Mouse (Mus musculus) adrenal gland, adult (tissue): ENCODE measurements around the gene Ajm1.

Experiments
- DNase-seq, 2 experiments: peaks; one replicate each; pipeline ENCODE4 v3.0.0; 2022 to 2023; ENCODE audit warnings: low spot score in 1 of 2; ENCODE audit not compliant: inconsistent age in 2 of 2

Gene Ajm1

DNA sequence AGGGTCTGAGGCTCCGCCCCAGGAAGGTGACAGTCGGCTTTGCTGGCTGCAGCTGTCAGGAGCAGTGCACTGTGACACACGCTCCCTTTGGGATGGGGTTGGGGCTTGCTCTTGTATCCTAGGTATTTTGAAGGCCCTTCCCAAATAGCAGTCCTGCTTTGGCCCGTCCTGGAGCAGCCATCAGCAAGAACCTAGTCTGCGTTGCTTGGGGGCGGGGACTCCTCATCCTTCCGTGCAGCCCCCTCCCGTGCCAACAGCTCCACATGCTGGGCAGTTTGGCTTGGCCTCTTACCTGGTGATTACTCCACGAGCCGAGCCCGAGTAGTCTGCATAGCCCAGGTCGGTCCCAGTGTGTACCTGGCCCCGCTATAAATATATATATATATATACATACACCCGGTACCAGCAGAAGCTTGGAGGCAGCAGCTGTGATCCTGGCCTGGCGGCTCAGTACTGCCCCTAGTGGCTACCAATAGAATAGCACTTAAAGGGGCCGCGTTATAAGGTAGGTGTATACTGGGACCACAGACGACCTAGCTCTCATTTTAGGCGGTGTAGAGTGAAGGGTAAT lies at the start of gene Ajm1:
Gene Ajm1 (minus strand): TSS at position 464 of the 571 bp plus-strand sequence.
- DNase-seq = peak; percentile 68 to 90

DNA sequence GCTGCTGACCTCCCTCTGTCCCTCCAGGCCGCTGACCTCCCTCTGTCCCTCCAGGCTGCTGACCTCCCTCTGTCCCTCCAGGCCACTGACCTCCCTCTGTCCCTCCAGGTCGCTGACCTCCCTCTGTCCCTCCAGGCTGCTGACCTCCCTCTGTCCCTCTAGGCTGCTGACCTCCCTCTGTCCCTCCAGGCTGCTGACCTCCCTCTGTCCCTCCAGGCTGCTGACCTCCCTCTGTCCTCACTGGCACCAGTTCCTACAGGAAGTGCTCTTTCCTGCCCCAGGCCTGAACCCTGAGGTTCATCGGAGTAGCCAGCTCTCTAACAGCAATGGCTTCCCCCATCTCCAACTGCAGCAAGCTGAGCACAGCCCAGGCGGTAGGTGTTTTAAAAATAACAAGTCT lies 47.2 kb upstream of the Ajm1 start:
- peak in 1 of 2 experiments; percentile 58 for DNase-seq

DNA sequence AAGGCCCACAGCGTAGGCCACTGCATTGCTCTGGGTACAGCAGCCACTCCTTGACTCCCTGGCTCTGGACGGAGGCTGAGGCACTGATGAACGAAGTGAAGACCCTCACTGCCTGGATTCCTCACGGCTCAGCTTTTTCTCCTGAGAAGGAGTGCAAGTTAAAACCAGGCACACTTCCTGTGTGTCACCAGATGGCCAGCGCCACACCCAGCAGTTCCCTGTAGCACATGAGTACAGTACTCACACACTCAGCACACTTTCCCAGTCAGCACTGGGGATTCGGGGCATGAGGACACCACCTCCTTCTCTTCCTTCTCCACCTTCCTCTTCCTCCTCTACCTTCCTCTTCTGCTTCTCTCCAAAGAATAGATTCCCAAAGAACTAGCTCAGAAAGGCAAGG lies 46.3 kb upstream of the Ajm1 start, which contains the start of gene Fcna:
Gene Fcna (minus strand): TSS at position 220 of the 400 bp plus-strand sequence.
- DNase-seq = no peak

DNA sequence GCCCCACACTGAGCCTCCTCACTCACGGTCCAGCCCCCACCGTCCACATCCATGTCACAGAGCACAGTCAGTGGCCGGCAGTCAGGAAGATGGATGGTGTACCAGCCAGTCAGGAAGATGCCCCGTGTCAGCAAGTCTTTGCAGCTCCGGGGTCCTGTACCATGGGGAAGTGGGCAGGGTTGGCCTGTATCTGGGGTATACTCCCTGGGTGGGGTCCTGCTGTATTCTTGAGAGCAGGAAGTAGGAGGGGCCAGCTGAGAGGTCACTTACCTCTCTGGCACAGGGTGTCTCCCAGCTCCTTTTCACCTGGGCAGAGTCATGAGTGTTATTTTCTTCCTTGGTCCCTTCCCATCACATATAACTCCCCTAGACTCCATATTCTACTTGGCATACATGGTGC lies 44.4 kb upstream of the Ajm1 start:
- DNase-seq = no peak

DNA sequence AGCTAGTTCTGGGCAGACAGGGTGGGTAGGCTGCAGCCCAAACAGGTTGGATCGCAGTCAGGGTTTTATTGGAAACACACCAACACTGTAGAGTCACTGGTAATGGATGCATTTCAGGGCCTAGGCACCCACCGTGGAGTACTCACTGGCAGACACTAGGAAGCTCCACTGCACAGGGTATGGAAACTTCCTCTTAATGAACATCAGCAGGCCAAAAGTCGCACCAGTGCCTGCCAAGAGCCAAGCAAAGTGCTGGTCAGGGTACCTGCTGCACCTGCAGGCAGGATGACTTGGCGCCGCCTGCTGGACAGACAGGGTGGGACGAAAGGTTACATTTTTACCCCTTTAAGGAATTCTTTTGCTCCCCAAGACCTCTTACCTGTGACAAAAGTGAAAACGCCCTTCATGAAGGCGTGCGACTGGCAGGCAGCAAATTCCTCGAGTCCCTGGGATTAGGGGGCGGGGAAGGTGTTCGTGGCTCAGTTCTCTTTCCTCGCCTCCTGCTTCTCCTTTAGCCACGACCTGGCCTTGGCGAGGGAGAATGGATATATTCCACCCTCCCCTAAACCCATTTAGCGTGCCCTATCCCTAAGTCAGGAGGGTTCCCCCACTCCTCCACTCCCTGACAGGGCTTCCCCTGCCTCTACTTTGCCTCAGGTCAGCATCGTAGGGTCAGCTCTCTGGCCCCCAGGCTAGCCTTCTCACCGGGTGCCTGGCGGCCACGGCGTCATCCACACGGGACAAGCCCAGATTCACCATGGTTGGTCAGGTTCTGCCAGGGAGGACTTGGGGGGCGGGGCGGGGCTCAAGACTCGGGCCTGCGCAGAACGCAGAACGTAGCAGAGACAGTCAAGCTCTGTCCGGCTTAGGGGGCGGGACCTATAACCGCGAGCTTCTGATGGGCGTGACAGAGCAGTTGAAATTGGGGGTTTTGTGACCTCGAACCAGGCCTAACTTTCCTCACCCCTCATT lies 40.0 kb upstream of the Ajm1 start, which contains the start of gene Tmem141:
Gene Tmem141 (minus strand): TSS at position 777 of the 972 bp plus-strand sequence.
- peak; percentile 95 to 97 for DNase-seq

DNA sequence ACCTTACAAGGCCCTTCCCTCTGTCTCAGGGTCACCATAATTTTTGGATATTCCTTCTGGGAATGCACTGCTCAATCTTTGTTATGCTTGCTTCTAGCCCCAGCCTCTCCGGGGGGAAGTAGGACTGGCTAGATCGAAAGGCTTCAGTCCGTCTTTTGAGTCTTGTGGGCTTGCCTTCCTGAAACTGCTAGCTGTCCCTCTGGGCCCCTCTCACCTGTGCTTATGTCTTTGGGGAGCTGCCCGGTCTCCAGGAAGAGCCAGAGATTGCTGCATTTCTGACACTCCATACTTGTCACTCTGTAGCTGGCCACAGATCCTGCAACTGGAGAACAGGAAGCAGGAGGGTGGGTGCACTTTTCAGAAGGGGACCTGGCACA lies 39.3 kb upstream of the Ajm1 start:
- no peak for DNase-seq

DNA sequence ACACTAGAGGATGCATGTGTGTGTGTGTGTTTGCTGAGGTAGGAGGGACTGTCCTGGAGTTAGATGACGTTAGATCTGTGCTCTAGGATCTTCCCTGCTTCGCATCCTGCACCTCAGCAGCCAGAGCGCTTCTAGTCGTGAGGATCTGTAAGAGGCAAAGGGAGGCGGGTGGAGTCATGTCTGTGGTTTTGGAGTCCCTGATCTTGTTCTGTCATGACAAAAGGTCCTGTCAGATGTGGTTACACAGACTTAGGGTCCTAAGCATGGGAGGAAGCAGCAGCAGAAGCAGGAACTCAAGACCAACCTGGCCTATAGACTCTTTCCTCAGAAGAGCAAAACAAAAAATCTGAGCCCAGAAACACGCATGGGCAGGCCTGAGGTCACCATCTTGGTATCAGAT lies 38.8 kb upstream of the Ajm1 start:
- no peak for DNase-seq

DNA sequence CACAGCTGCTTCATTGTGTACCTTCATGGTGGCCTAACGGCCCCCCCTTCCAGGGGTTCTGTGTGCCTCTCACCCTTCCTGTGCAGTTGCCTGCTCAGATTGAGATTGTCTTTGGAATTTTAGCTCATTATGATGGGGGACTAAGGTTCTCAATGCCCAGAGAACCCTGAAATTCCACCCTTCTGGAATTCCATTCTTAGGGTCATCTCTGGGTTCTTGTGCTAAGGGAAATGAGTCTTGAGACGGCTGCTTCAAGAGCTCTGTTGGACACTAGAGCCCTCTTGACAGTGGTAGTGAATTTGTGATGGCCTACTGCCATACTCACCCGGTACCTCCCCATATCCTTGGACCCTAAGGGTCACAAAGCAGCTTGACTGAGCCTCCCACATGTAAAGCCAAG lies 36.0 kb upstream of the Ajm1 start, which contains the start of gene Ccdc183:
Gene Ccdc183 (minus strand): TSS at position 101 of the 400 bp plus-strand sequence.
- DNase-seq = no peak

DNA sequence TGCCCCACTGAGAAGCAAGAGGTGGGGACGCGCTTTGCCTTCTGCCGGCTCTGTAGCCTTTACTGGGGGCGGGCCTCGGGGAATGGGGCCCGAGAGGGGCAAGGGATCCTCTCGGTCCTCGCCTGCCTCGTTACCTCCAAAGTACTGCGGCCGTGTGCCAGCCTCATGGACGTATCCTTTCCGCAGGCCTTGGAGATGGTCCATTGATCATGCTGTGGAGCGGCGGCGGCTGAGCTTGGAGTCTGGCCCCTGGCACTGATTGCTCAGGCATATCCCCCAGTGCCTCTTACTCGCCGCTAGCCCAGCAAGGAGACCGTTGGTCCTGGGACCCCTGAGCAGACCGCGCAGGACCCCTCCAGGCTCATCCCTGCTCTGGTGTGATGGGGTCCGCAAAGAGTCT lies 34.8 kb upstream of the Ajm1 start:
- DNase-seq = no peak

DNA sequence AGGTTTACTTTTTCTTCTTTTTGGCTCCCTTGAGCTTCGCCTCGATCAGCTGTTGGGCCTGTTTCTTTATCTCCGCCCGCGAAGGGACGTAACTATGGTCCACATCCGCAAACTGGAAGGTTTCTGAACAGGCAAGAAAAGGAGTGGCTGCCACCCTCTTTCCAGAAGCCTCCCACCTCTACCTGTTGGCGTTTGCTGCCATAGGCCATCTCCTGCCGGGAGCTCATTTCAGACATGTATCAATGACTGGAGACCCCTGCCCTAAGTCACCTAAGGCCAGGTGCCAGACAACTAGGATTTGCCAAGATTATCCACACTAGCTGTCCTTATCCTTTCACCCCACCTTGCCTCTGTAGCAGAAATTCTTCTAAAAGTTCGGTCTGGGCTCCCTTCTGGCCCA lies 27.1 kb upstream of the Ajm1 start:
- no peak for DNase-seq

DNA sequence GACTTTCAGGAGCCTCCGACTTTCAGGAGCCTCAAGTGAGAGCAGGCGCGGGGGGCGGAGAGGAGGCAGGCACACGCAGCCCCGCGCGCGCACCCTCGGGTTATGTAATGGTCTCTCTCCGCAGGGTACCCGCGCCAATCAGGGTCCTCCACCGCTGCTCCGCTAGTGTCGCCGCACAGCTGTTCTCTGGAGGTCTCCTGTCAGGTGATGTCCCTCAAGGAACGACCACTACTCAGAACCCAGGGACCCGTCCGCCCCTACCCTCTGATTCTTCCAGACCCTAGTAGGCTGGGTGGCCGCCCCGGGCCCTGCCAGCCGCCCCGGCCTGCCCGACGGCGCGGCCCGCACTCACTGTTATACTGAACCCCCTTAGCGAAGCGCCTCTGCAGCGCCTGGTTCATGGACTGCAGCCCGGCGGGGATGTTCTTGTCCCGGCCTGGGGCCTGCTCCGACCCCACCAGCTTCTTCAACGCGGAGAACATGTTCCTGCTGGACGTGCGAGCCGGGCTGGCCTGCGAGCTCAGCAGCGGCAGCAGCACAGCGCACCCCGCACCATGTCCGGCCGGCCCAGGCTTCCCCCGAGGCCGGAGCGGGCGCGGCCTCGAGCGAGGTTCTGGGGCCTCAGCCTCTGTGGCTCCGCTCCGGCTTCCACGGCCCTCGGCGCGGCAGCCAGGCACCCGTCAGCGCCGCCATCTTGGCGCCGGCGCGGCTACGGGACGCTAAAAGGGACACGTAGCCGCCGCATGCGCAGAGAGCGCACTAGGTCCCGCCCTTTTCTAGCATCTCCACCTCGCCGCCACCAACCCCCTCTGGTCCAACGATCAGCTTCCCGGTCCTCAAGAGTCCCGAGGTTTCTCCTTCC lies 26.4 kb upstream of the Ajm1 start, which contains the start of gene Rabl6:
Gene Rabl6 (minus strand): TSS at position 761 of the 862 bp plus-strand sequence.
- DNase-seq = peak; percentile 91 to 97

DNA sequence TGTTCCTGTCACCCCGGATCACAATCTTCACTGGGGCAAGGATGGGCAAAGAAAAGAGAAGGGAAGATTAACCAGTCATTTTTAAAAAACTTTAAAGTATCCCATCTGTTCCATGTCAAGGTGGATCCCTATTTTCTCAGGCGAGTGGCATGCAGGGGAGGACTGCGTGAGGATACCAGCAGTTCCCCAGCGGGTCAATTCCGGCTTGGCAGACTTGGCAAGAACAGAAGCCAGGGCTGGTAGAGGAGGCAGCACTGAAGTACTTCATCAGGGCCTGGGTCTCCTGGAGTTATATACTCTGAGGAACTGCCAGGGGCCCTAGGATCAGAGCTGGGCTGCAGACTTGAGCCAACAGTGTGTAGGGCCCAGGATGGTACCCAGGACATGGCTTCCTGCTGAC lies 21.0 kb upstream of the Ajm1 start:
- no peak for DNase-seq

DNA sequence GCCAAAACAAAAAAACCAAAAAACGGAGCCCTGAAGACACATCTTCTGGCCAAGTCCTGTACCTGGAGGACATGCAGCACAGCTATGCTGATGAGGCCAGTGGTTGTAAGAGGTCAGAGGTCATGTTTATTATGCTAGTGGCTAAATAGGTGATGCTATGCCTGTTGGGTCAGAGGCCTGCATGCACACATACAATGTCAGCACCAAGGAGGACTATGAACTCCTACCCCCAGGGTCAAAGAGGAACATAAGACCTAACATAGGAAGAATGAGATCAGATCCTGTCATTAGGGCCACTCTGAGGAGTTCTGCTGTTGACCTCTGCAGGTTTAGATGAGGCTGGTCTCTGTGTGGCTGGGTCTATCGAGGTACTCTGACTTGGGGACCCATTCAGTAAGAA lies 18.5 kb upstream of the Ajm1 start:
- DNase-seq = no peak

DNA sequence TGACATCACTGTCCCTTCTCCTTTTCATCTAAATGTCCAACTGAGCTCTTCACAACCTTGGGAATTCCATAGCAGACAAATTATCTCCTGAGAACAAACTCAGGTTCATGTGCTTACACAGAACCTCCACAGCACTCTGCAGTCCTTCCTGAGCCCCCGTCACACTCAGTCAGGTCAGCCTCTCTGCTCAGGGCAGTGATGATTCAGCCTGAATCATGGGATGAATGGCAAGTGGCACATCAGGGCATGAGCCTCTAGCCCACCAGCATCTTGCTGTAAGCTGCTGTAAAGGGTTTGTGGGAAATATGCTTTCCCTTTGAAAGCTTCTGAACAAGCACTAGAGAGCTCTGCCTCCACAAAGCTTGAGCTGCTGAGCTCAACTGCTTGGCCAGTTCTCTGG lies 17.2 kb upstream of the Ajm1 start:
- peak in 1 of 2 experiments; percentile 62 for DNase-seq

DNA sequence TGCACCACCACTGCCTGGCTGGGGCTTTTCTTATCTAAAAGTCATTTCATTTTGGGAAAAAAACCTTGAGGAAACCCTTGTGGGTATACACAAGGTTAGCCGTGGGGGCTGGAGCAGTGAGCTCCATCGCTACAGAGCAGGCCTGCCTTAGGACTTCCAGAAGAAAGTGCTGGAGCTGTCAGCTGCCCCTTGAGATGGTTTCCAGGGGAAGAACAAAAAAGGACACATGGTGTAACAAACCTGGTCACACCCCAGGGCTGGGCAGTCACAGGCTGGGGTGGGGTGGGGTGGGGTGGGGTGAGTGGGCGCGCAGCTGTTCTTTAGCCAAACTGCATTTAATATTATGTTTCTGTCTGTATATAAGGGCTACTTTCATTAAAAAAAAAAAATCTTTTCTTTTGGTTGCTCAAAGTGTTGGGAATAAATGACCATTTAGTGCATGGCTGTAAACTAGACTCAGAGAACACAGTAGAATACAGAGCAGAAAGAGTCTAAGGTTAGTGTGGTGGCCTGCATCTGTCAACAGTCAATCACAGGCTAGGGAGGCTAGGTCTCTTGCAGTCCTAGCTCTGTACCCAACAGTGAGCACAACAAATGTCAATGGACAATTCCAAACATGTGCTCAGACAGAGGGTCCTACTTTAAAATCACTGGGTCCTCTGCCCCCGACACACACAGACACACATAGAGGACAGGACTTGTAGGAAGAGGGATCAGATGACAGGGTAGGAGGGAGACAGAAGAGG lies 15.4 kb upstream of the Ajm1 start:
- DNase-seq = no peak

DNA sequence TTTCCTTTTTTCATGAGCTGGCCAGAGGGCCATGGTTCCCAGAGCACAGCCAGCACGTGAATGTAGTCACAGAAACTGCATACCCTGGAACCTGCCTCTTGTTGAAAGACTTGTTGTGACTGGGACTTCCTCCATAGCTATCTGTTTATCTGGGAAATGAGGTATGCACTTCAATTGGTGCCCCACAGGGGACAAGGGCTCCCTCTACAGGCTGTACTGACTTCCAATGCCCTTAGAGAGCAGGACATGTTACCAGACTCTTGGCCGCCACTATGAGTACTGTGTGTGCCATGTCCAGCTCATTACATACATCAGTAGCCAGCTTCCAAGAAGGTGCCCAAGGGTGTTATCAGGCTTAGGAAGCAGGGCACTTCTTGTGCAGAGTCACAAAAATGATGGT lies 10.3 kb upstream of the Ajm1 start:
- peak in 1 of 2 experiments; percentile 75 for DNase-seq

DNA sequence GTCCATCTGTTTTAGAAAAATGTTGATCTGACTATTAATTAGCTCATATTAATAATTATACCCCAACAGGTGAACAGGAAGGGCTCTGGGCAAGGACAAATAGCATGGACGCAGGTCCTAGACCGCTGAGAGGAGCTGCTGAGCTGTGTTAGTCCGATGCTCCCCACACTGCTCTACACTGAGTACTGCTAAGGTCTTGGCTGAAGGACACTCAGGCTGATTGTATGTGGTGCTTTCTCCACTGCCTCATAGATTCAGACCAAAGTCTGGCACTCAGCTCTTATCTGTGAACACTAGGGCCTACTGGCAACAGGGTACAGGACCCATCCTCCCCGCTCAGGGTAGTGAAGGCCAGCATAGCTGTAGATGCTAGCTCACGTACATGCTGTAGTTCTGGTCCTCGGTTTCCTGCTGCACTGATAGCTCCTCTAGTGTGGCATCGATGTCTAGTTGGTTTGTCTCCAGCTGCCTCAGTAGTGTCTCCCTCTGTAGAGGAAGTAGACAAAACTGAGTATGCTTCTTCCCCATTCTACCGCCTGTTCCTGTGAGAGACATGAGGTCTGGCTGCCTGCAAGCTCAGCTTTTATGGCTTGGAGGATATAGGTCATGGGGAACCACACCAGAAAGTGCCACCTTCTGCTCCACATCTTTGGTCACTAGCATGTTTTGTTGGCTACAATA lies 6.8 kb upstream of the Ajm1 start:
- no peak for DNase-seq

DNA sequence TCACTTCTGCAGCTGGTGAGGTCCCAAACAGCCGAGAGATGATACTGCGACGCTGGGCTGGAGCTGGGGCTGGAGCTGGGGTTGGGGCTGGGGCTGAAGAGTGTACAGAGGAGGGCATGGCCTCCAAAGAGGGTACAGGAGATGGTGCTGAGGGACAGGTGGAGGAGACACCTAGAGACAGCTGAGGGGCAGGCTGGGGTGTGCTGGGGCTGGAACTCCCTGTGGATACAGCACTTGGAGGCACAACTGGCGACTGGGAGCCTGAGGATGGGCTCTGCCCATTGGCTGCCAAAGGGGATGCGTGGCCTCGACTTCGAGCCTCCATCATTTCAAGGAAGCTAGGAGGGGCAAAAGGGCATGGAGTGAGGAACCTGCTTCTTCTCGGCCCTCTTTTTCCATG lies 5.7 kb upstream of the Ajm1 start:
- DNase-seq = no peak

DNA sequence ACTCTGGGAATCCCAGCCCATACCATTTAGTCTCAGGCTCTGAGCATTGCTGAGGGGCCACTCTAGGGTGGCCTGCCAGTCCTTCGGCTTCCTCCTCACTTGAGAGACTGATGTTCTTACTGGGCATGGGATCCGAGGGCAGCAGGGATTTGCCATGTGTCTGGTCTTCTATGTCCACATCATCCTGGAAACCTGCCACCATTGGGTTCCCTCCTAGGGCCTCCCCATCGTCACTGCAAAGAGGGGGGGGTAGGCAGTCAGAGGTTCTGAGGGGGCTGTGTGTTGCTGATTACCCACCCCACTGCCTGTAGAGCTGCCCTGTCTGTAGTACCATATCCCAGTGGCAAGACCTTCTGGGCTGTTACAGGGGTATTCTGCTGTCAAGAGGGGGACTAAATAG lies 4.0 kb upstream of the Ajm1 start:
- no peak for DNase-seq

DNA sequence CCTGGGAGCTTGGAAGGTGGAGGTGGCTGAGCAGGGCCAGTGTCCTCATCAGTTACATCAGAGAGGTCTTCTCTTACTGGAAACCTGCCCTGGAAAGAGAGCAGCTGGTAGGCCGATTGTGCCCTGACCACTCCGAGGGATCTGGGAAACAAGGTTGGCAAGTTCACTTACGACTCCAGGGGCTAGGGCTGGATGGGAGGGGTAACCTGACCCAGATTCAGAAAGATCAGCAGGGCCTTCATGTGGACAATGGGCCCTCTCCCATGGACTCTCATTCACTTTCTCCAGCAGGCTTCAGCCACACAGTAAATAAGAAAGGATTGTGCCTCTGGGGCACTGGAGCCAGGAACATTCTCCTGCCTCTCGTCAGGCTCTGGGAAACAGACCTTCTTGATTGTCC lies 3.3 kb upstream of the Ajm1 start:
- no peak for DNase-seq
